Mouse (Mus musculus) heart, adult 2 months (tissue): ENCODE measurements around the gene 4931409K22Rik.

Source experiments
- CTCF ChIP-seq: fragments of 200-600 bp; IDR thresholded peaks from 2 replicates; pipeline ENCODE4 v1.8.1; 2022; ENCODE audit warnings: antibody characterized with exemption, mild to moderate bottlenecking, moderate library complexity
- POLR2A ChIP-seq: fragments of 200-500 bp; IDR thresholded peaks from 2 replicates; pipeline ENCODE4 v1.6.1; 2011; ENCODE audit warnings: mild to moderate bottlenecking, low read depth, low read length, control low read depth; ENCODE audit not compliant: insufficient read depth

GRCm38 (mm10) chr5:24587200-24587577 is 30.6 kb upstream of the 4931409K22Rik start:
- TF ChIP-seq POLR2A = no peak
- TF ChIP-seq CTCF = no peak
